Mouse (Mus musculus): ENCODE data around the gene Atxn7l1. TPM values are rescaled to one million over a fixed set of nuclear protein-coding genes. Genes with fewer than 3 reads are reported as not detected.

The Atxn7l1 gene
- polyA plus RNA-seq, 1 experiment, result 47.8 TPM

DNA sequence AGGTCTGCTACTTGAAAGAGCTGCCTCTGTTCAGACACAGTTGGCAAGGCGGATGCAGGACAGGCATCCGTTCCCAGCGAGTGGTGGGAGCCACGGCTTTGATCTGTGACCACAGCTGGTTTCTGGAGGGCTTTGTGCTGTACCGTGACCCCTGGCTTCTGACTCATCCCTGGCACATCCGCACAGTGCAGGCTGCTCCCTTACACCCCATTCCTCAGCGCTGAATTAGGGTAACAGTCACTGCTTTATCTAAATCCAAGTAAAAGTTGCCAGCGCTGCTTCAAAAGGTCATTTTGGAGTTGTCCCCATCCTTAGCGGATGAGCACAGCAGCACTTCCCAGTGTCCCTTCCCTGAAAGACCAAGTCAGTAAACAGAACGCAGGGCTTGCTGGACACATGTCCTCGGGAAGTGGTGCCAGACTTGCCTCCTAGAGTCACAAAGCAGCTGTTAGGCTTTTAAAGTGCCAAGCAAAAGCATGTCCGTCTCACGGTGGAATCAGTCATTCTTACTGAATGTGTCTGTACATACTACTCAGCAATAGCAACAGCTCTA lies 88.4 kb downstream of the Atxn7l1 start:
- peaks cover 5% of the 10 kb centered on the region; the same call in 1 of the 2 replicates for H3K4me1 ChIP-seq (ENCODE audit: control insufficient read depth, insufficient read depth, low read length)
- TF ChIP-seq POLR2A (IDR thresholded peaks at IDR 0.05; ENCODE audit: borderline replicate concordance, extremely low read depth, low read depth, low read length) (no peak), CTCF (IDR thresholded peaks at IDR 0.05; ENCODE audit: insufficient read depth, low read length) (no peak)
- 37% methylated on average over 13 of the region's 13 CpGs for WGBS
- H3K4me3 ChIP-seq (replicated peaks; ENCODE audit: extremely low read depth, low read depth, low read length), result no peak overlapping the region
- DNase-seq, result no peak

- H3K4me3 ChIP-seq (replicated peaks; ENCODE audit: extremely low read depth, low read depth, low read length), result no peak overlapping the region
- TF ChIP-seq CTCF (IDR thresholded peaks at IDR 0.05; ENCODE audit: insufficient read depth, low read length) (no peak), POLR2A (IDR thresholded peaks at IDR 0.05; ENCODE audit: borderline replicate concordance, extremely low read depth, low read depth, low read length) (no peak)
- WGBS, result 59% methylated on average over 11 of the region's 11 CpGs
- H3K4me1 ChIP-seq (ENCODE audit: control insufficient read depth, insufficient read depth, low read length), result peaks cover 5% of the 10 kb centered on the region; the same call in 1 of the 2 replicates
- no peak for DNase-seq
These were observed 89.0 kb downstream of the Atxn7l1 start for GRCm38 (mm10) chr12:33236344-33237049.

GRCm38 (mm10) chr12:33237108-33237507 lies 89.6 kb downstream of the Atxn7l1 start:
- Histone ChIP-seq H3K4me3 (replicated peaks; ENCODE audit: extremely low read depth, low read depth, low read length) (no peak overlapping the region), H3K4me1 (ENCODE audit: control insufficient read depth, insufficient read depth, low read length) (peaks cover 5% of the 10 kb centered on the region; the same call in 1 of the 2 replicates)
- TF ChIP-seq POLR2A (IDR thresholded peaks at IDR 0.05; ENCODE audit: borderline replicate concordance, extremely low read depth, low read depth, low read length) (no peak), CTCF (IDR thresholded peaks at IDR 0.05; ENCODE audit: insufficient read depth, low read length) (no peak)
- DNase-seq, result no peak
- 93% methylated on average over 5 of the region's 5 CpGs for WGBS

- WGBS, result 91% methylated on average over 8 of the region's 8 CpGs
- DNase-seq, result no peak
- Histone ChIP-seq H3K4me3 (replicated peaks; ENCODE audit: extremely low read depth, low read depth, low read length) (no peak overlapping the region), H3K4me1 (ENCODE audit: control insufficient read depth, insufficient read depth, low read length) (peaks cover 6% of the 10 kb centered on the region)
- no peak for TF ChIP-seq POLR2A (IDR thresholded peaks at IDR 0.05; ENCODE audit: borderline replicate concordance, extremely low read depth, low read depth, low read length)
- TF ChIP-seq CTCF (IDR thresholded peaks at IDR 0.05; ENCODE audit: insufficient read depth, low read length), result no peak
These were observed 95.2 kb downstream of the Atxn7l1 start for GRCm38 (mm10) chr12:33242679-33243078.

- H3K4me3 ChIP-seq (replicated peaks; ENCODE audit: extremely low read depth, low read depth, low read length), result no peak overlapping the region
- no peak for DNase-seq
- TF ChIP-seq CTCF (IDR thresholded peaks at IDR 0.05; ENCODE audit: insufficient read depth, low read length), result no peak
- no peak for TF ChIP-seq POLR2A (IDR thresholded peaks at IDR 0.05; ENCODE audit: borderline replicate concordance, extremely low read depth, low read depth, low read length)
- peaks cover 6% of the 10 kb centered on the region for H3K4me1 ChIP-seq (ENCODE audit: control insufficient read depth, insufficient read depth, low read length)
- 55% methylated on average over 15 of the region's 15 CpGs for WGBS
These were observed 96.8 kb downstream of the Atxn7l1 start for GRCm38 (mm10) chr12:33244132-33244875.

- no peak for DNase-seq
- TF ChIP-seq CTCF (IDR thresholded peaks at IDR 0.05; ENCODE audit: insufficient read depth, low read length), result no peak
- TF ChIP-seq POLR2A (IDR thresholded peaks at IDR 0.05; ENCODE audit: borderline replicate concordance, extremely low read depth, low read depth, low read length), result no peak
- 43% methylated on average over 4 of the region's 4 CpGs for WGBS
- peaks cover 6% of the 10 kb centered on the region for H3K4me1 ChIP-seq (ENCODE audit: control insufficient read depth, insufficient read depth, low read length)
- no peak overlapping the region for H3K4me3 ChIP-seq (replicated peaks; ENCODE audit: extremely low read depth, low read depth, low read length)
These were observed 98.0 kb downstream of the Atxn7l1 start for GRCm38 (mm10) chr12:33245455-33245854.

GRCm38 (mm10) chr12:33246878-33247277 lies 99.4 kb downstream of the Atxn7l1 start:
- H3K4me3 ChIP-seq (replicated peaks; ENCODE audit: extremely low read depth, low read depth, low read length), result no peak overlapping the region
- peaks cover 6% of the 10 kb centered on the region for H3K4me1 ChIP-seq (ENCODE audit: control insufficient read depth, insufficient read depth, low read length)
- 72% methylated on average over 8 of the region's 8 CpGs for WGBS
- TF ChIP-seq CTCF (IDR thresholded peaks at IDR 0.05; ENCODE audit: insufficient read depth, low read length), result no peak
- no peak for TF ChIP-seq POLR2A (IDR thresholded peaks at IDR 0.05; ENCODE audit: borderline replicate concordance, extremely low read depth, low read depth, low read length)
- DNase-seq, result no peak

DNA sequence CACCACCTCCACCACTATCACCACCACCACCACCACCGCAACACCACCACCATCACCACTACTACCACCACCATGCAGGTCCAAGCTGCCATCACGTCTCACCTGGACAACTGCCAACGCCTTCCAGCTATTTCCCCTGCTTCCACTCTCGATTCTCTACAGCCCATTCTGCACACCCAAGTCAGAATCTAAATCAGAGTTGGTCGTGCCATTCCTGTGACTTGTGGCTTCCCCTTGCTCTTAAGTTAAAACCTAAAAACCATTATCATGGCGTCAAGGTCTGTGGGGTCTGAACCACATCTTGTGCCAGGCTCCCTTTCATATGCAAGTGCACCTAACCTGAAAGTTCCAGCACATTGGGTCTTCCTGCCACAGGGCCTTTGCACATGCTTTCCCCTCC lies 102.7 kb downstream of the Atxn7l1 start:
- 91% methylated on average over 6 of the region's 6 CpGs for WGBS
- Histone ChIP-seq H3K4me3 (replicated peaks; ENCODE audit: extremely low read depth, low read depth, low read length) (no peak overlapping the region), H3K4me1 (ENCODE audit: control insufficient read depth, insufficient read depth, low read length) (peaks cover 3% of the 10 kb centered on the region)
- TF ChIP-seq POLR2A (IDR thresholded peaks at IDR 0.05; ENCODE audit: borderline replicate concordance, extremely low read depth, low read depth, low read length) (no peak), CTCF (IDR thresholded peaks at IDR 0.05; ENCODE audit: insufficient read depth, low read length) (no peak)
- DNase-seq, result no peak

DNA sequence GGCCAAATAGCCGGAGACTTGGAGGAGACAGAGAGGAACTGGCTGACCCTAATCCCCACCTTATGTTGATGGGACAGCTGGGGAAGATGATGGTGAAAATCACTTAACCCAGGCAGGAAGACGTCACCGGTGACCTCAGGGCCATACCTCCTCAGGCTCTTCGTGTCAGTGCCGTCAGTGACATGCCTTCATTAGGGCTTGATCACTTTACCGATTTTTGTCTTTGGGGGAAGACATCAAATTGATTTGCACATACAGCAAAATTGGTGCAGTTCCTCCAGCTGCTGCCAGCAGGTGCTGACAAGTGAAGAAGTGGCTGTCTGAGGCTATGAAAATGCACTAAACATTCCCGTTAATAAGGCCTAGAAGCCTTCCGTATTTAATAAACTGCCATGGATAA lies 103.9 kb downstream of the Atxn7l1 start:
- H3K4me1 ChIP-seq (ENCODE audit: control insufficient read depth, insufficient read depth, low read length), result no peaks in the 10 kb centered on the region
- H3K4me3 ChIP-seq (replicated peaks; ENCODE audit: extremely low read depth, low read depth, low read length), result no peak overlapping the region
- no peak for DNase-seq
- 91% methylated on average over 8 of the region's 8 CpGs for WGBS
- TF ChIP-seq POLR2A (IDR thresholded peaks at IDR 0.05; ENCODE audit: borderline replicate concordance, extremely low read depth, low read depth, low read length) (no peak), CTCF (IDR thresholded peaks at IDR 0.05; ENCODE audit: insufficient read depth, low read length) (no peak)

All from lung, adult 2 months (tissue).